Mouse (Mus musculus): ENCODE measurements around the gene Comt.

DNA sequence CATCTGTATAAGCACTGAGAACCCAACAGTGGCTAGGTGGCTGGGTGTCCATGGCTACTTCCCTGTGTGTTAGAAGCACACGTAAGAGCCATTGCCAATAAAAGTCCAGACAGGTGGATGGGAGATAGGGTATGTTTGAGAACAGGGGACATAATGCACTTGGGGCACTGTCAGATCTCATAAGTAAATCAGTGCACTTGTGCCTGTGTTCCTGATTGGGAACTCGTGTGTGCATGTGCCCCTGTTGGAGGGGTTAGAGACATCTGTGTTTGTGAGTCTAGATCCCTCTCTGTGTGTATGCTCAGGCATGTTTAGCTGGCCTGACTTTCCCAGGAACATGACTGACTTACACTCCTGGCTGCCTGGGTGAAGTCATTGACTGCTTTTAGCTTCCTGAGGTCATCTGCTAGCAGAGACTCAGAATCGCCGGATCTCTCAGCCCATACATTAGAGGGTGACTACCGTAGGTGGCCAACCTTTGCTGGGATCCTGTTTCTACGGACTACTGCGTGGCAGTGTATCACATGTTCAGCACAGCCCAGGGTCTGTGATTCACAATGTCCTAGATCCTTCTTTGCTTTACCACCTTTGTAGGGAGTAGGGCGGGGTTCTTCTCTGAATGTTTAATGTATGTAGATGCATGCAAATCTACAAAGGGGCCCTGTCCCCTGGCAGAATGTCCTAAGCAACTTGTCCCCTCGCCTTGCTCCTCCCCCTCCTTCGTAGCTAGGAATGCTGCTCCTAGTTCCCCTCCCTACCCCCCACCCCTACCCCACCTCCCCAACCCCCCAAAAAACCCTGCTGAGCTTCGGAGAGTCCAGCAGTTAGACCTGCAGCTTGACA, 31.7 kb downstream of the Comt start:
- no peak for TF ChIP-seq CTCF (IDR thresholded peaks at IDR 0.05; ENCODE audit: control insufficient read depth, insufficient read depth, insufficient read length)
- peak; percentile 37 for TF ChIP-seq MYOD1 (IDR thresholded peaks at IDR 0.05; ENCODE audit: control insufficient read depth, insufficient read length, low read depth)
- TF ChIP-seq MAX (IDR thresholded peaks at IDR 0.05): no peak
- TF ChIP-seq USF1 (IDR thresholded peaks at IDR 0.05; ENCODE audit: low read depth): no peak
- TF ChIP-seq MYOG (IDR thresholded peaks at IDR 0.05; ENCODE audit: control insufficient read depth, extremely low read depth, insufficient read length): no peak
- TF ChIP-seq FOSL1 (IDR thresholded peaks at IDR 0.05; ENCODE audit: insufficient read depth, low read length, poor library complexity, severe bottlenecking): no peak
- TF ChIP-seq CEBPB (IDR thresholded peaks at IDR 0.05; ENCODE audit: low read depth): no peak

Data from C2C12 (cell line).